Mouse (Mus musculus) lung, postnatal 0 days (tissue): Measurements from ENCODE around the gene Ptgfrn.

ENCODE experiments used
- CTCF ChIP-seq: IDR thresholded peaks from 2 replicates; pipeline ENCODE4 v1.5.1; 2016; ENCODE audit warnings: antibody characterized with exemption, mild to moderate bottlenecking
- EP300 ChIP-seq: IDR thresholded peaks from 2 replicates; pipeline ENCODE4 v1.6.1; 2016; ENCODE audit warnings: antibody characterized with exemption, mild to moderate bottlenecking, control low read depth

DNA sequence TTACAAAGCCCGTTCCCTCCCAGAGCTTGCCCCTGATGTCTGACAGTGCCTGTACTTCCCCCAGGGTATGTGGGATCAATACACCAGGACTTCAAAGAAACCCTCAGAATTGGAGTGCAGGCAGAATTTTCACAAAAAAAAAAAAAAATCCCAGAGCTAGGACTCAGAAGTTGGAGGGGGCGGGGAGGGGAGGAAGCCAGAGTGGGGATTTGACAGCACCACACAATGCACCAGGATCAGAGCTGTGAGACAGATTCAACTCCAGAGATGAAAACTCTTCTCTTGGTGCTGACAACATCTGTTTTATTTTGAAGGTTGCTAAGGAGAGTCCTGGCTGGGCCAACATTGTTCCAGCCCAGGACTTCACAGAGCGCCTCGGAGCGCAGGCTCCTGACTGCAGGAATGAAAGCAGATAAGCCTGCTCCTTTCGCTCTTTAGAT is 39.3 kb downstream of the Ptgfrn start:
- no peak for TF ChIP-seq CTCF
- TF ChIP-seq EP300, result no peak
